Mouse (Mus musculus): ENCODE measurements around the gene Camk2n1. TPM values are rescaled to one million over a fixed set of nuclear protein-coding genes. Genes with fewer than 3 reads are reported as not detected.

The Camk2n1 gene
- polyA plus RNA-seq, 1 experiment = 12.1 TPM

- Histone ChIP-seq H3K9me3 (replicated peaks; ENCODE audit: control insufficient read depth, insufficient read depth, low read length, poor library complexity, severe bottlenecking) (no peaks in the 10 kb centered on the region), H3K27me3 (ENCODE audit: control insufficient read depth, insufficient read depth, low read length, poor library complexity, severe bottlenecking) (no peaks in the 10 kb centered on the region), H3K4me3 (ENCODE audit: low read depth, low read length) (no peak overlapping the region), H3K27ac (ENCODE audit: insufficient read depth, low read length) (no peak overlapping the region), H3K9ac (ENCODE audit: low read depth, poor library complexity, severe bottlenecking) (no peak overlapping the region), H3K36me3 (ENCODE audit: control insufficient read depth, insufficient read depth, low read length, poor library complexity, severe bottlenecking) (no peaks in the 10 kb centered on the region), H3K4me1 (ENCODE audit: control insufficient read depth, insufficient read depth, low read length) (peaks cover 10% of the 10 kb centered on the region)
- TF ChIP-seq EP300 (IDR thresholded peaks at IDR 0.05; ENCODE audit: insufficient read depth, low read depth, low read length) (no peak), POLR2A (IDR thresholded peaks at IDR 0.05; ENCODE audit: insufficient read depth, low read length) (no peak), CTCF (IDR thresholded peaks at IDR 0.05; ENCODE audit: low read depth, low read length) (no peak)
Observed at GRCm38 (mm10) chr4:138460910-138461309, 6.8 kb downstream of the Camk2n1 start.

DNA sequence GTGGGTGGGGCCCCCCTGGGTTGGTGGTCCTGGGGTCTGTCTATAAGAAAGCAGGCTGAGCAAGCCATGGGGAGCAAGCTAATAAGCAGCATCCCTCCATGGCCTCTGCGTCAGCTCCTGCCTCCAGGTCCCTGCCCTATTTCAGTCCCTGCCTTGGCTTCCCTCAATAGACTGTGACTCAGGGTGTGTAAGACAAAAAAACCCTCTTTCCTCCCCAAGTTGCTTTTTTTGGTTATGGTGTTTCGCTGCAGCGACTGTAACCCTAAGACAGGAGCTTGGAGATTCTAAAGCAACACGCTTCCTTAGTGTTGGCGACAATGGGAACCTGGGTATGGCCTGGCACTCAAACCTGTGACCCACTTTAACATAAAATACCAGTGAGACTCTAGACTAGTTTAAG is 7.4 kb downstream of the Camk2n1 start:
- TF ChIP-seq POLR2A (IDR thresholded peaks at IDR 0.05; ENCODE audit: insufficient read depth, low read length) (no peak), EP300 (IDR thresholded peaks at IDR 0.05; ENCODE audit: insufficient read depth, low read depth, low read length) (no peak), CTCF (IDR thresholded peaks at IDR 0.05; ENCODE audit: low read depth, low read length) (no peak)
- Histone ChIP-seq H3K9ac (ENCODE audit: low read depth, poor library complexity, severe bottlenecking) (no peak overlapping the region), H3K4me3 (ENCODE audit: low read depth, low read length) (no peak overlapping the region), H3K9me3 (replicated peaks; ENCODE audit: control insufficient read depth, insufficient read depth, low read length, poor library complexity, severe bottlenecking) (no peaks in the 10 kb centered on the region), H3K4me1 (ENCODE audit: control insufficient read depth, insufficient read depth, low read length) (peaks cover 10% of the 10 kb centered on the region), H3K27ac (ENCODE audit: insufficient read depth, low read length) (no peak overlapping the region), H3K36me3 (ENCODE audit: control insufficient read depth, insufficient read depth, low read length, poor library complexity, severe bottlenecking) (no peaks in the 10 kb centered on the region), H3K27me3 (ENCODE audit: control insufficient read depth, insufficient read depth, low read length, poor library complexity, severe bottlenecking) (no peaks in the 10 kb centered on the region)

DNA sequence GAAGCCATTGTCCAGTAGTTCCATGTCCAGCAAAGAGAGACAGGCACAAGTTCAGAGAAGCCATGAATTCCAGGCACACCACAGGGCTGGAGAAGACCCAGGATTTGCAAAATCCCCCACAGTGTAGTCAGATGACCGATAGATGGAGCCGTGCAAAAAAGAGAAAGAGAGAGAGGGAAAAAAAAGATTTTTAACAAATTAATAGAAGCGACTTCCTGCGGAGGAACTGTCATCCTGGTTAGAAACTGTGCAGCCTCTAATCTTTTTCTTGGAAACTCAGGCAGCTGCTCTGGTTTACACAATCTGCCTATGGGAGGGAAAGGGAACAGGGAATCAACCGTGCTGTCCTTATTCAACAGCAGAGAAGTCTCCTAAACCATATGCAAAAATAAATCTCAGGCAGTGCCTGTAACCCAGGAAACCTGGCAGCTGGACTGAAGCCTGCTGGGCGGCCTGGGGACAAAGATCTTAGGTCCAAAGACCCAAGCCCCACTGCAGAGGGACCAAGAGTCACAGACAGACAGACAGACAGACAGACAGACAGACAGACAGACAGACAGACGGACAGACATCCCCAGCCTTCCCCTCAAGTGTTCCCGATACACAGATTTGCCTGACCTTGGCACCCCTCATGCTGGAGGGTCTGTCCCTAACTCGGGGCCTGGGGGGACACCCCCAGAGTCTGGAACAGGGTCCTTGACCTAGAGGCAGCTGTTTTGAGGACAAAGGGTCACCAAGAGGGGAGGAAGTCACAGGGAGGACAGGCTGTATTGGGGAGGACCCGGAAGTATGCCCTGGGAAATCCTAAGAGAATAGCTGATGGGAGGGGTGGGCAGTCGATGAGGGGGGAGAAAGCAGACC is 9.1 kb downstream of the Camk2n1 start:
- peak overlapping the region; percentile 21 for H3K27ac ChIP-seq (ENCODE audit: insufficient read depth, low read length)
- no peaks in the 10 kb centered on the region for H3K36me3 ChIP-seq (ENCODE audit: control insufficient read depth, insufficient read depth, low read length, poor library complexity, severe bottlenecking)
- peaks cover 10% of the 10 kb centered on the region for H3K4me1 ChIP-seq (ENCODE audit: control insufficient read depth, insufficient read depth, low read length)
- no peaks in the 10 kb centered on the region for H3K27me3 ChIP-seq (ENCODE audit: control insufficient read depth, insufficient read depth, low read length, poor library complexity, severe bottlenecking)
- TF ChIP-seq POLR2A (IDR thresholded peaks at IDR 0.05; ENCODE audit: insufficient read depth, low read length) (no peak), EP300 (IDR thresholded peaks at IDR 0.05; ENCODE audit: insufficient read depth, low read depth, low read length) (0 out of 2 replicates have a peak, but pooled peaks have one; percentile 65)
- H3K9me3 ChIP-seq (replicated peaks; ENCODE audit: control insufficient read depth, insufficient read depth, low read length, poor library complexity, severe bottlenecking) = no peaks in the 10 kb centered on the region
- H3K9ac ChIP-seq (ENCODE audit: low read depth, poor library complexity, severe bottlenecking) = no peak overlapping the region
- no peak overlapping the region for H3K4me3 ChIP-seq (ENCODE audit: low read depth, low read length)

DNA sequence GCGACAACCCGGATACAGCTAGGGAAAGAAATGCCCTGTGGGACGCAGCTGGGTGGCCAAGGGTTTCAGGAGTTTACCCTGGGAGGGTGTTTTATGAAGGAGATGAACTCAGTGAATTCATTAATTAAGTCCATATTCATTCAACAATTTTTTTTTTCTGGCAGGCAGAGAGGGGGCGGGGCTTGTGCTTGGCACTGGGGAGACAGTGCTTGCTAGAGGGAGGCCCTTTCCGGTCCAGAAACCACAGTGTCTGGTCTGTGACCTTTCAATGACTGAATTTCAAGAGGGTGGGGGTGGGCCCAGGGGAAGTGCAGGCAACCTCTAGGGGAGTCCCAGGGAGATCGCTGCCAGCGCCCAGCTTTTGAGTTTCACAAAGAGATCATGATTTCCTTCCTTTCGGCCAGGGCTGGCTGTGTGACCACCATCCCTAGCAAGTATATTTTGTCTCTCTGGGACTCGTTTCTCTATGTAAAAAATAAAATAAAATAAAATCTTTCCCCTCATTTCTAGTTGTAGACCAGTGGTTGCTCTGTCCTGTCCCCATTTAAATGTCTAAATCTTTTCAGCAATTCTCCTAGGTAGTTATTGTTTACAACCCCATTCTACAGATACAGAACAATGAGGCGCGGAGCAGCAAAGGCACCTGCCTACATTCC is 9.8 kb downstream of the Camk2n1 start:
- Histone ChIP-seq H3K4me1 (ENCODE audit: control insufficient read depth, insufficient read depth, low read length) (peaks cover 6% of the 10 kb centered on the region), H3K27ac (ENCODE audit: insufficient read depth, low read length) (peak overlapping the region; percentile 52), H3K36me3 (ENCODE audit: control insufficient read depth, insufficient read depth, low read length, poor library complexity, severe bottlenecking) (no peaks in the 10 kb centered on the region), H3K9ac (ENCODE audit: low read depth, poor library complexity, severe bottlenecking) (no peak overlapping the region), H3K9me3 (replicated peaks; ENCODE audit: control insufficient read depth, insufficient read depth, low read length, poor library complexity, severe bottlenecking) (no peaks in the 10 kb centered on the region), H3K27me3 (ENCODE audit: control insufficient read depth, insufficient read depth, low read length, poor library complexity, severe bottlenecking) (no peaks in the 10 kb centered on the region), H3K4me3 (ENCODE audit: low read depth, low read length) (no peak overlapping the region)
- TF ChIP-seq POLR2A (IDR thresholded peaks at IDR 0.05; ENCODE audit: insufficient read depth, low read length) = no peak
- TF ChIP-seq CTCF (IDR thresholded peaks at IDR 0.05; ENCODE audit: low read depth, low read length) = no peak
- TF ChIP-seq EP300 (IDR thresholded peaks at IDR 0.05; ENCODE audit: insufficient read depth, low read depth, low read length) = peak; percentile 68

DNA sequence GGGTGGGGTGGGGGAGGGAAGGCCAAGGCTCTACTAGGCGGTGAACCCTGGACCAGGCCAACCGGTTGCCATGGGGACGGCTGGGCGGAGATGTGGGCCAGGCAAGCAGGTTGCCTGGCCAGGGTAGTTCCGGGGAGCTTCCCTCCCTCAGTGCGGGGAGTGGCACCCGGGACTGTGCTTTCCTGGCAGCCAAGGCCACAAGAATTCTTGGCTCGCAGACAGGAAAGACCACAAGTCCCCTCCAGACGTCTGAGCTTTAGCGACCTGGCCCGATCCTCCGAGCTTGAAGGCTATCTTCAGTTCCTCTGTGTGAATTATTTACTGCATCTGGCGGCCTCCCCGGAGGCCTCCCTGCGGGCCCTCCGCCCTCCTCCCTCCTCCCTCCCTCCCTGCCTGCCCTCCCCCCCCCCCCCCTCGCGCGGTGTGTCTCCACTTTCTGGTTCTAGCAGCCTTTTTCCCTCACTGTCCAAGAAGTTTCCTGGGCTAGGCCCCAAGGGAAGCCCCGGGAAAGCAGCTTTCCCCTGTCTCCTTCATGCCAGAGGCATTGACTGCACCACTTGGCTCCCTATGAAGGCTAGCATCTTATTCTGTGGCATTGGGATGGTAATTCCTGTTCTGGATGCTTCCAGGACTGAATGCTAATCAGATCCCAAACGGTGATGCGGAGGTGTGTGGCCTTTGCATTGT is 10.7 kb downstream of the Camk2n1 start:
- H3K9me3 ChIP-seq (replicated peaks; ENCODE audit: control insufficient read depth, insufficient read depth, low read length, poor library complexity, severe bottlenecking) = no peaks in the 10 kb centered on the region
- no peak for TF ChIP-seq CTCF (IDR thresholded peaks at IDR 0.05; ENCODE audit: low read depth, low read length)
- peak; percentile 55; the same call in 1 of the 2 replicates for TF ChIP-seq EP300 (IDR thresholded peaks at IDR 0.05; ENCODE audit: insufficient read depth, low read depth, low read length)
- TF ChIP-seq POLR2A (IDR thresholded peaks at IDR 0.05; ENCODE audit: insufficient read depth, low read length) = no peak
- 0 out of 2 replicates have a peak overlapping the region, but pooled peaks have one; percentile 18 for H3K9ac ChIP-seq (ENCODE audit: low read depth, poor library complexity, severe bottlenecking)
- peak overlapping the region; percentile 30 for H3K4me3 ChIP-seq (ENCODE audit: low read depth, low read length)
- H3K27ac ChIP-seq (ENCODE audit: insufficient read depth, low read length) = peak overlapping the region; percentile 47; the same call in 1 of the 2 replicates
- H3K27me3 ChIP-seq (ENCODE audit: control insufficient read depth, insufficient read depth, low read length, poor library complexity, severe bottlenecking) = no peaks in the 10 kb centered on the region
- no peaks in the 10 kb centered on the region for H3K36me3 ChIP-seq (ENCODE audit: control insufficient read depth, insufficient read depth, low read length, poor library complexity, severe bottlenecking)
- H3K4me1 ChIP-seq (ENCODE audit: control insufficient read depth, insufficient read depth, low read length) = peaks cover 6% of the 10 kb centered on the region
